Mouse (Mus musculus): ENCODE results near the gene Batf2. TPM values are rescaled to one million over a fixed set of nuclear protein-coding genes. Genes with fewer than 3 reads are reported as not detected.
A peak's percentile ranks its signal among the peaks of the same experiment; 100 is the strongest.
"Not testable (repeated sequence)": the region's sequence is repeated elsewhere in the genome, so short reads cannot be mapped to it uniquely, and the experiment has no call there.

The Batf2 gene
- total RNA-seq, 2 experiments from 2014 or later = 0.23 to 0.75 TPM

- no peak for DNase-seq
- no peak for TF ChIP-seq CTCF (IDR thresholded peaks at IDR 0.05)
- intact Hi-C loops (cut with DNase I) = loop anchor here (5.0 kb wide), 1 partner anchor 71 kb away; the partner anchor contains the start of gene Syvn1
- H3K4me3 ChIP-seq = peak overlapping the region; percentile 78
- peak overlapping the region; percentile 92 for H3K27ac ChIP-seq
These were observed 22.1 kb upstream of the Batf2 start for GRCm38 (mm10) chr19:6118677-6119185.

- Histone ChIP-seq H3K27ac (no peak overlapping the region), H3K4me3 (no peak overlapping the region)
- DNase-seq = no peak
- intact Hi-C loops (cut with DNase I) = loop anchor here (10.0 kb wide), 1 partner anchor 213 kb away; the partner anchor contains the start of gene Men1
- TF ChIP-seq CTCF (IDR thresholded peaks at IDR 0.05) = no peak
These were observed 19.0 kb upstream of the Batf2 start for GRCm38 (mm10) chr19:6121761-6122160.

GRCm38 (mm10) chr19:6123330-6123729, 17.5 kb upstream of the Batf2 start:
- no peak overlapping the region for H3K4me3 ChIP-seq
- intact Hi-C loops (cut with DNase I) = loop anchor here (10.0 kb wide), 1 partner anchor 211 kb away; the partner anchor contains the start of gene Men1
- TF ChIP-seq CTCF (IDR thresholded peaks at IDR 0.05) = no peak
- DNase-seq = no peak
- H3K27ac ChIP-seq = no peak overlapping the region

- no peak overlapping the region for H3K27ac ChIP-seq
- intact Hi-C loops (cut with DNase I) = loop anchor here (10.0 kb wide), 1 partner anchor 210 kb away; the partner anchor contains the start of gene Men1
- no peak for DNase-seq
These were observed 15.9 kb upstream of the Batf2 start for GRCm38 (mm10) chr19:6124898-6125297.

GRCm38 (mm10) chr19:6126289-6126688, 14.5 kb upstream of the Batf2 start:
- H3K27ac ChIP-seq = no peak overlapping the region
- no peak overlapping the region for H3K4me3 ChIP-seq
- peak; percentile 88 for TF ChIP-seq CTCF (IDR thresholded peaks at IDR 0.05)
- DNase-seq = peak; percentile 50
- intact Hi-C loops (cut with DNase I) = loop anchor here (2.0 to 10.0 kb wide), 2 partner anchors 161 to 209 kb away; partner anchors contain the start of genes Men1 and Pola2

More at GRCm38 (mm10) chr19:6124898-6125297, 15.9 kb upstream of the Batf2 start:
- no peak overlapping the region for H3K4me3 ChIP-seq
- TF ChIP-seq CTCF (IDR thresholded peaks at IDR 0.05) = no peak

- DNase-seq = no peak
- intact Hi-C loops (cut with DNase I) = loop anchor here (2.0 to 10.0 kb wide), 2 partner anchors 162 to 208 kb away; partner anchors contain the start of genes Men1 and Pola2
- peak overlapping the region; percentile 99 for H3K27ac ChIP-seq
- TF ChIP-seq CTCF (IDR thresholded peaks at IDR 0.05) = no peak
- H3K4me3 ChIP-seq = peak overlapping the region; percentile 87
These were observed 13.8 kb upstream of the Batf2 start for GRCm38 (mm10) chr19:6126789-6127580.

GRCm38 (mm10) chr19:6127760-6128341, 12.9 kb upstream of the Batf2 start, which contains the start of gene Snx15:
Gene Snx15 (minus strand): TSS chr19:6128304.
- DNase-seq = peak; percentile 97
- no peak for TF ChIP-seq CTCF (IDR thresholded peaks at IDR 0.05)
- H3K27ac ChIP-seq = peak within 1 kb of the TSS; percentile 99
- intact Hi-C loops (cut with DNase I) = loop anchor here (2.0 to 10.0 kb wide), 2 partner anchors 163 to 207 kb away; partner anchors contain the start of genes Men1 and Pola2
- H3K4me3 ChIP-seq = peak within 1 kb of the TSS; percentile 87

GRCm38 (mm10) chr19:6130414-6131128, 10.2 kb upstream of the Batf2 start:
- intact Hi-C loops (cut with DNase I); H3K4me3 ChIP-seq; H3K27ac ChIP-seq; DNase-seq: not testable (repeated sequence)

GRCm38 (mm10) chr19:6132171-6132827, 8.5 kb upstream of the Batf2 start:
- H3K4me3 ChIP-seq = no peak overlapping the region
- no peak overlapping the region for H3K27ac ChIP-seq

GRCm38 (mm10) chr19:6133197-6133596, 7.6 kb upstream of the Batf2 start:
- H3K4me3 ChIP-seq; H3K27ac ChIP-seq; DNase-seq; intact Hi-C loops (cut with DNase I): not testable (repeated sequence)

More at GRCm38 (mm10) chr19:6132171-6132827, 8.5 kb upstream of the Batf2 start:
- intact Hi-C loops (cut with DNase I) = no loop called here
- no peak for TF ChIP-seq CTCF (IDR thresholded peaks at IDR 0.05)
- no peak for DNase-seq

- no peak overlapping the region for H3K4me3 ChIP-seq
- TF ChIP-seq CTCF (IDR thresholded peaks at IDR 0.05) = no peak
- no peak overlapping the region for H3K27ac ChIP-seq
- no peak for DNase-seq
- intact Hi-C loops (cut with DNase I) = no loop called here
These were observed 4.4 kb upstream of the Batf2 start for GRCm38 (mm10) chr19:6136397-6136796.

All from gastrocnemius, adult 2 months (tissue).